Mouse (Mus musculus): Measurements from ENCODE around the gene Morn1. TPM values are rescaled to one million over a fixed set of nuclear protein-coding genes. Genes with fewer than 3 reads are reported as not detected.

Morn1 gene
- total and polyA plus RNA-seq, 3 experiments, result 3.8 to 8.7 (median 4.0) TPM

DNA sequence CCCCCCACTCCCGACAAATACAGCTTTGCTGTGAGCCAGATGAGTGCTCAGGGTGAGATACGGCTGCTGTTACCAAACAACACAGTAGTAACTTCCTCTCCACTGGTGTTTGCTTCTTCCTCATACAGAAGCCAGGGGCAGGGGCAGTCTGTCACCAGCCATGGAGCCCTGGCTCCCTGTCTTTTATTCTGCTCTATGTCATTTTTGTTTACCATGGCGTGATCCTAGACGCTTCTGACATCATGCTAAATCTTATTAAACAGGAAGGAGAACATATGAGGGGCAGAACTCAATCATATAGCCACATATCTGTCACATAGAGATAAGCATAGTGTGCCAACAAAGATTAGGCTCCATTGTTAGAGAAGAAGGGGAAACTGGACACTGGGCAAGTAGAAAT, 30.2 kb downstream of the Morn1 start:
- Histone ChIP-seq H3K4me2 (ENCODE audit: insufficient read depth, low read depth, poor library complexity, severe bottlenecking) (no peak overlapping the region), H3K4me3 (replicated peaks in 1 of 3; ENCODE audit: low read depth in 2 of 3, low read length in 2 of 3, poor library complexity in 1 of 3) (no peak overlapping the region), H3K9ac (ENCODE audit: insufficient read depth, low read depth) (no peak overlapping the region), H3K4me1 (ENCODE audit: control insufficient read depth in 1 of 2, insufficient read depth in 2 of 2) (peaks cover 18 to 46% of the 10 kb centered on the region in 2 experiments), H3K9me3 (replicated peaks; ENCODE audit: low read length) (no peaks in the 10 kb centered on the region), H3K36me3 (replicated peaks in 1 of 2; ENCODE audit: control insufficient read depth in 1 of 2, insufficient read depth in 1 of 2, low read length in 1 of 2) (peaks cover 3 to 58% of the 10 kb centered on the region in 2 experiments), H3K27me3 (replicated peaks) (no peaks in the 10 kb centered on the region), H3K27ac (ENCODE audit: insufficient read depth, low read depth) (no peak overlapping the region), H3K79me2 (replicated peaks; ENCODE audit: control insufficient read depth, extremely low read depth, insufficient read depth, poor library complexity, severe bottlenecking) (no peaks in the 10 kb centered on the region)
- no peak for DNase-seq (ENCODE audit: extremely low read depth)
- in situ Hi-C loops (cut with MboI; ENCODE audit: low pct_ligation_motif_present, low pct_unique_long_range_greater_than_20kb, low sequenced_read_pairs), result no loop called here
- no peak for TF ChIP-seq SMC3 (IDR thresholded peaks at IDR 0.05; ENCODE audit: low read depth, low read length)
- TF ChIP-seq MAZ (IDR thresholded peaks at IDR 0.05; ENCODE audit: low read depth, low read length), result no peak
- dilution Hi-C loops (cut with MboI; ENCODE audit: extremely low pct_ligation_motif_present, extremely low pct_unique_long_range_greater_than_20kb, low sequenced_read_pairs), result no loop called here

DNA sequence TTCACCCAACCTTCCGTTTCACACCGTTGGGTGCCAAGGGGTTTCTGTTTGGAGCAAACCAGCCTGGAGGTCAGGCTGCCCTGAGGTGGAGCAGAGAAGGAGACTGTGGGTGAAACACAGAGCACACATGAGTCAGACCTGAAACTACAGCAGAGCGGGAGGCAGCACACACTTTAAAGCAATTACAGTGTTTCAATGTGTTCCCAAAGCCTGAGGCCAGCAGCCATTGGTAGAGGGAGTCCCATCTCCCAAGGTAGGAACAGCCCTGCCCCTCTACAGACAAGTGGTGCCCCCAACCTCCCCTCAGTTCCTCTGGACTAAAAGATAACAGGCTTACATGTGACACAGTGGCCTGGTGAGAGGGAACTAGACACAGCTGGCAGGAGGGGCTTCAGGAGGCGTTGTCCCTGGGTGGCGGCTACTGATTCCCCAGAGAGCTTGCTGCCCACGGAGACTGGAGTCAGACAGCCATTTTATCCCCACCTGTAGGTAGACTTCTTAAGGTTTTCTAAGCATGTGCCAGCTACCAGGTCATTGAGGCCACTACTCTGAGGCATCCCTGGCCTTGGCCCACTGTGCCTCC, 31.1 kb downstream of the Morn1 start:
- Histone ChIP-seq H3K4me3 (replicated peaks in 1 of 3; ENCODE audit: low read depth in 2 of 3, low read length in 2 of 3, poor library complexity in 1 of 3) (no peak overlapping the region), H3K9ac (ENCODE audit: insufficient read depth, low read depth) (no peak overlapping the region), H3K4me2 (ENCODE audit: insufficient read depth, low read depth, poor library complexity, severe bottlenecking) (no peak overlapping the region), H3K79me2 (replicated peaks; ENCODE audit: control insufficient read depth, extremely low read depth, insufficient read depth, poor library complexity, severe bottlenecking) (no peaks in the 10 kb centered on the region), H3K36me3 (replicated peaks in 1 of 2; ENCODE audit: control insufficient read depth in 1 of 2, insufficient read depth in 1 of 2, low read length in 1 of 2) (peaks cover 0 to 57% of the 10 kb centered on the region in 2 experiments), H3K27ac (ENCODE audit: insufficient read depth, low read depth) (no peak overlapping the region), H3K4me1 (ENCODE audit: control insufficient read depth in 1 of 2, insufficient read depth in 2 of 2) (peaks cover 18 to 50% of the 10 kb centered on the region in 2 experiments), H3K9me3 (replicated peaks; ENCODE audit: low read length) (no peaks in the 10 kb centered on the region), H3K27me3 (replicated peaks) (no peaks in the 10 kb centered on the region)
- peak; percentile 55 for DNase-seq (ENCODE audit: extremely low read depth)
- TF ChIP-seq IRF4 (IDR thresholded peaks at IDR 0.05; ENCODE audit: low read depth, low read length), result peak; percentile 59
- no peak for TF ChIP-seq PAX5 (IDR thresholded peaks at IDR 0.05; ENCODE audit: low read length)
- TF ChIP-seq MXI1 (IDR thresholded peaks at IDR 0.05; ENCODE audit: low read depth, low read length), result peak; percentile 22; the same call in 1 of the 2 replicates
- peak; percentile 29; the same call in 1 of the 2 replicates for TF ChIP-seq EP300 (IDR thresholded peaks at IDR 0.05; ENCODE audit: low read length)
- dilution Hi-C loops (cut with MboI; ENCODE audit: extremely low pct_ligation_motif_present, extremely low pct_unique_long_range_greater_than_20kb, low sequenced_read_pairs) (no loop called here), in situ Hi-C loops (cut with MboI; ENCODE audit: low pct_ligation_motif_present, low pct_unique_long_range_greater_than_20kb, low sequenced_read_pairs) (no loop called here)

DNA sequence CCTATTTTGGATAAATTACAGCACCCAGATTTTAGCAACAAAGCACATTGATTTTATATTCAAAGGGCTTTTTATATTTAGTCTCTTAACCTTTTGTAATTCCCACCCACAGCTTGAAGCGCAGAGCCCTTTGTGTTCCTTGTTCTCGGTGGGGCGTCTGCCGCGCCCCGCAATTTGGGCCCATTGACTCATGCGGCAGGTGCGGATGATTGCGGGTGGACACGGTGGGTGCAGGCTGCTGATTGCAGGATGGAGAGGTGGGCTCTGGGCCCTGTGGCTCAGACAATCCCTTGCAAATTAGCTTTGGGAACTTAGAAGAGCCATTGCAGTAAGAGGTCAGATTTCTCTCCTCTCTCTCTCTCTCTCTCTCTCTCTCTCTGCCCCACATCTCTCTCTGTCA, 31.9 kb downstream of the Morn1 start:
- Histone ChIP-seq H3K4me1 (ENCODE audit: control insufficient read depth in 1 of 2, insufficient read depth in 2 of 2) (peaks cover 18 to 50% of the 10 kb centered on the region in 2 experiments), H3K36me3 (replicated peaks in 1 of 2; ENCODE audit: control insufficient read depth in 1 of 2, insufficient read depth in 1 of 2, low read length in 1 of 2) (peaks cover 0 to 53% of the 10 kb centered on the region in 2 experiments), H3K9me3 (replicated peaks; ENCODE audit: low read length) (no peaks in the 10 kb centered on the region), H3K27me3 (replicated peaks) (no peaks in the 10 kb centered on the region), H3K27ac (ENCODE audit: insufficient read depth, low read depth) (no peak overlapping the region), H3K4me3 (replicated peaks in 1 of 3; ENCODE audit: low read depth in 2 of 3, low read length in 2 of 3, poor library complexity in 1 of 3) (no peak overlapping the region), H3K4me2 (ENCODE audit: insufficient read depth, low read depth, poor library complexity, severe bottlenecking) (no peak overlapping the region), H3K9ac (ENCODE audit: insufficient read depth, low read depth) (no peak overlapping the region), H3K79me2 (replicated peaks; ENCODE audit: control insufficient read depth, extremely low read depth, insufficient read depth, poor library complexity, severe bottlenecking) (no peaks in the 10 kb centered on the region)
- TF ChIP-seq PAX5 (IDR thresholded peaks at IDR 0.05; ENCODE audit: low read length), result no peak
- TF ChIP-seq SIN3A (IDR thresholded peaks at IDR 0.05; ENCODE audit: low read length), result no peak
- no peak for TF ChIP-seq ETS1 (conservative IDR thresholded peaks at IDR 0.05; ENCODE audit: low read depth, low read length)
- TF ChIP-seq POLR2AphosphoS2 (IDR thresholded peaks at IDR 0.05; ENCODE audit: low read depth, low read length), result no peak
- TF ChIP-seq MXI1 (IDR thresholded peaks at IDR 0.05; ENCODE audit: low read depth, low read length), result no peak
- no peak for TF ChIP-seq E2F4 (IDR thresholded peaks at IDR 0.05; ENCODE audit: insufficient replicate concordance, low read depth, low read length)
- TF ChIP-seq HCFC1 (IDR thresholded peaks at IDR 0.05; ENCODE audit: low read depth, low read length), result no peak
- DNase-seq (ENCODE audit: extremely low read depth), result no peak
- dilution Hi-C loops (cut with MboI; ENCODE audit: extremely low pct_ligation_motif_present, extremely low pct_unique_long_range_greater_than_20kb, low sequenced_read_pairs), result no loop called here
- in situ Hi-C loops (cut with MboI; ENCODE audit: low pct_ligation_motif_present, low pct_unique_long_range_greater_than_20kb, low sequenced_read_pairs), result no loop called here

Data from CH12.LX (cell line).